Mouse (Mus musculus) mature B cell (primary cell): Measurements from ENCODE around the gene Samd14.

Experiments
- in situ Hi-C: fragments of 300-500 bp; cut with MboI; formaldehyde crosslinking; loops from 2 replicates; pipeline ENCODE4 v1.14.3; 2019

Gene Samd14

DNA sequence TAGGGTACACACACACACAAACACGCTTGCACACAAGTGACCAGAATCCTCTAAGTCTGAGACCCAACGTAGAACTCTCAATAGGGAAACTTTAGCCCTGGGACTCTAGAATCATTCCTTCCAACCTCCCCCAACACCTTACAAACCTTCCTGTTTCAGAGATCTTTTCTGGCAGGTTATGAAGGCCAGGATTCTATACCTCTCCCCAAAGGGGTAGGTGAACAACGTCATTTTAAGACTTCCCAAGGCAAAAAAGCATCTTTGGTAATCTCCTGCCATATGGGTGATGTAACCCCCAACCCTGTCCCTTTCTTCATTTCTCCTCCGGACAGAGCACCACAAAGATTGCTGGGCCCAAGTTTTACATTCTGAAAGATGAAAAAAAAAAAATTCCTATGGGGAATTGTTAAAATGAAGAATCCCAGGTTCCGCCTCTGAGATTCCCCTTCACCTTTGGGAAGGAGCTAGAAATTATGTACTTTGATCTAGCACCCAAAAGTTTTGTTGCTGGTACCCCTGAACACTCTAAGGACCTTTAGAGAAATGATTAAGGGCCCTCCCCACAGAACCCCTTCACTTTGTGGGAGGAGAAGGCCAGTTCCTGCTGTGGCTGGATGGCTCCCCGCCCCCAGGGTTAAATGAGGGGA lies 19.5 kb upstream of the Samd14 start:
- in situ Hi-C loops: no loop called here

DNA sequence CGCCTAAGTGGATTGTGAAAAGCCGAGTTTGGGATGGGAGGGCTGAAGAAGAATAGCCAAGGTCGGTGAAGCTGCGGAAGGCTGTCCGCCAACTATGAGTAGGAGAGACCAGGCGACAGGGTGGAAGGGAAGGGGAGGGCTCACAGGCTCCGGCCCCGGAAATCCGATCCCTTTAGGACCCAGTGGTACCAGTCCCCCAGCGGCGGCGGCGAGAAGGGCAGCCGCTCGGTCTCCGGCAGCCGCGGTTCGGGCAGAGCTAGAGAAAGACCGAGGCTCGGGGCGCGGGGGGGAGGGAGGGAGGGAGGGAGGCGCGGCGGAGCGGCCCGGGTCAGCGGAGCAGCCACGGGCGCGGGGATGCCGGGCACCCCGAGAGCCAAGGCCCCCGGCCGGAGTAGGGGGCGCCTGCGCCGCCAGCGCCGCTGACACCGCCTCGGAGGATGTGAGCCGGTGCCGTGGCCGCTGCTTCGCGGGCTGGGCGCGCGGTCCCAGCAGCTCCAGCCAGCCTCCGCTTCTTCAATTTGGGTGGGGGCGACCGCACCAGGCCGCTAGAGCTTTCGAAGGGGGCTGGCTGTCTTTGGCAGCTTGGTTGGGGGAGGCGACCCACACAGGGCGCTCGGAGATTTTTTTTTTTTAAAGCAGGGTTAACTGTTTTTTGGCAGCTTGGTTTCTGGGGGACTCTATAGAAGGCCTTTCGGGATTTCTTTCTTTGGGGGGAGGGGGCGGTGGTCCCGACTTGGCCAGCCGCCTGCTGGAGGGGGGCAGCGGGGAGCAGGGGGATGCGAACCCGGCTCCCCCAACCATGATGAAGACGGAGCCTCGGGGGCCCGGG lies 18.7 kb upstream of the Samd14 start, which contains the start of gene Ppp1r9b:
Gene Ppp1r9b, plus strand, starts transcription at position 287 of the 829 bp plus-strand sequence.
- in situ Hi-C loops: no loop called here

DNA sequence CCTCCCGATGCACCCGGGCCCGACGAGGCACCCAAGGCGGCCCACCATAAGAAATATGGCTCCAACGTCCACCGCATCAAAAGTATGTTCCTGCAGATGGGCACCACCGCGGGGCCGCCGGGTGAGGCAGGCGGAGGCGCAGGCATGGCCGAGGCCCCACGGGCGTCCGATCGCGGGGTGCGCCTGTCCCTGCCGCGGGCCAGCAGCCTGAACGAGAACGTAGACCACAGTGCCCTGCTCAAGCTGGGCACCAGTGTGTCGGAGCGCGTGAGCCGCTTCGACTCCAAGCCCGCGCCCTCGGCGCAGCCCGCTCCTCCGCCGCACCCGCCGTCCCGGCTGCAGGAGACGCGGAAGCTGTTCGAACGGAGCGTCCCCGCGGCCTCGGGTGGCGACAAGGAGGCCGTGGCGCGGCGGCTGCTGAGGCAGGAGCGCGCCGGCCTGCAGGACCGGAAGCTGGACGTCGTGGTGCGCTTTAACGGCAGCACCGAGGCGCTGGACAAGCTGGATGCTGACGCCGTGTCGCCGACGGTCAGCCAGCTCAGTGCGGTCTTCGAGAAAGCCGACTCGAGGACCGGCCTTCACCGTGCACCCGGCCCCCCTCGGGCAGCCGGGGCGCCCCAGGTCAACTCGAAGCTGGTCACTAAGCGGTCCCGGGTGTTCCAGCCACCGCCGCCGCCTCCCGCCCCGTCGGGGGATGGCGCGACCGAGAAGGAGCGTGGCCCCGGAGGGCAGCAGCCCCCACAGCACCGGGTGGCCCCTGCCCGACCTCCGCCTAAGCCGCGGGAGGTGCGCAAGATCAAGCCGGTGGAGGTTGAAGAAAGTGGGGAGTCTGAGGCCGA lies 17.8 kb upstream of the Samd14 start:
- in situ Hi-C loops: no loop called here

DNA sequence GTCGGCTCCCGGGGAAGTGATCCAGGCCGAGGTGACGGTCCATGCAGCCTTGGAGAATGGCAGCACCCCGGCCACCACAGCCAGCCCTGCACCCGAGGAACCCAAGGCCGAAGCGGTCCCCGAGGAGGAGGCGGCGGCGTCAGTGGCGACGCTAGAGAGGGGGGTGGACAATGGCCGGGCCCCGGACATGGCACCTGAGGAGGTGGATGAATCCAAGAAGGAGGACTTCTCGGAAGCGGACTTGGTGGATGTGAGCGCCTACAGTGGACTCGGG lies 17.3 kb upstream of the Samd14 start:
- in situ Hi-C loops: no loop called here

DNA sequence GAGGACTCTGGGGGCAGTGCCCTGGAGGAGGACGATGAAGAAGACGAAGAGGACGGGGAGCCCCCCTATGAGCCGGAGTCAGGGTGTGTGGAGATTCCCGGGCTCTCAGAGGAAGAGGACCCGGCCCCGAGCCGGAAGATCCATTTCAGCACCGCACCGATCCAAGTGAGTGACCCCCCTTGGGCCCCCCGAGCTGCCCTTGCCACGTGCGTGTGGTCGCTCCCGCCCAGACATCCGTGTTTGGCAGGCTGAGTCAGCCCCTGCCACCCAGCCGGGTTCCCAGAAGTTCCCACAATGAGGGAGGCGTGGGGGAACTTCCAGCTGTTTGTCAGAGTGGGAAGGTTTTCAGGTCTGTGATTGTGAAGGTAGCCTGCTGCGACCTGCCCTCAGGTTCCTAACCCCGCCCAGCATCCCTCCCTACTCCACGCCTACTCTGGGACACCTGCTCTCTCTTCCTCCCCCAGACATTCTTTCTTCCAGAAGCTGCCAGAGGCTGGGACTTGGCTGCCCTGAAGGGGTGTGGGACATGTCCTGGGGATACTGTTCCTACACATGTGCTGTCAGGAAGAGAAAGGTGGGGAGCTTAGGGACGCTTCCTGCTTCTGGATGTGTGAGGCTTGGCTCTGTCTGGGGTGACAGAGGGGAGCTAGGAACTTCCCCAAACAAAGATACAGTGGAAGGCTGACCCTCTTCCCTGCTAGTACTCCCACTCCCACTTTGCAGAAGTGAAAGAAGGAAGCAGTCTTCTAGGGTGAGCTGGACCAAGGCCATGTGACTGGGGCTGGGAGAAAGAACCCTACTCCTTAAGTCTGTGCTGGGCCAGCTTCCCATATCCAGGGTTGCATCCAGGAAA lies 16.7 kb upstream of the Samd14 start:
- in situ Hi-C loops: no loop called here

DNA sequence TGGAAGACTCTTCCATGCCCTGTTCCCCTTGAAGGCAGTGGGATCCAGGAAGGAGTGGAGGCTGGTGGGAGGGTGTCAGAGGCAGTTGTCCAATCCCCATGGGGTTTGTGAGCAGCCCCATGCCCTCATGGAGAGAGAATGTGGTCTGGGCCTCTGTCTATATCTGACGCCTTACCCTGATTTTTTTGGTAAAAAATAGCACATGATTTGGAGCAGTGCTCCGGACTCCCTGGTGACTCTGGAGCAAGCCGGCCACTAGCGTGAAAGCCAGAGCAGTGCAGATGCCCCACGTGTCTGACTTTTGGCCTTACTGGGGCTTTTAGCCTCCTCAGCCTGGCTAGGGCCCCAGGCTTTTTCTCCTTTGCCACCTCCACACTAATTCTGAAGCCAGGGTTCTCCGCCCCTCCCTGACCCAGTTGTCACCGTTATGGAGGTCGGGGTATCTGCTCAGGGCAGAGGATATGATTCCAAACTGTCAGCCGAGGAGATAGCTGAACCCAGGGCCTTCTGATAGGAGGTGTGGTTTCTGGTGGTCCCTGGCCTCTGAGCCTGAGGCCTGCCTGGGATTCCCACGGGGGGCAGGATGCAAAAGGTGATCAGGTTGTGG lies 15.4 kb upstream of the Samd14 start:
- in situ Hi-C loops: no loop called here

DNA sequence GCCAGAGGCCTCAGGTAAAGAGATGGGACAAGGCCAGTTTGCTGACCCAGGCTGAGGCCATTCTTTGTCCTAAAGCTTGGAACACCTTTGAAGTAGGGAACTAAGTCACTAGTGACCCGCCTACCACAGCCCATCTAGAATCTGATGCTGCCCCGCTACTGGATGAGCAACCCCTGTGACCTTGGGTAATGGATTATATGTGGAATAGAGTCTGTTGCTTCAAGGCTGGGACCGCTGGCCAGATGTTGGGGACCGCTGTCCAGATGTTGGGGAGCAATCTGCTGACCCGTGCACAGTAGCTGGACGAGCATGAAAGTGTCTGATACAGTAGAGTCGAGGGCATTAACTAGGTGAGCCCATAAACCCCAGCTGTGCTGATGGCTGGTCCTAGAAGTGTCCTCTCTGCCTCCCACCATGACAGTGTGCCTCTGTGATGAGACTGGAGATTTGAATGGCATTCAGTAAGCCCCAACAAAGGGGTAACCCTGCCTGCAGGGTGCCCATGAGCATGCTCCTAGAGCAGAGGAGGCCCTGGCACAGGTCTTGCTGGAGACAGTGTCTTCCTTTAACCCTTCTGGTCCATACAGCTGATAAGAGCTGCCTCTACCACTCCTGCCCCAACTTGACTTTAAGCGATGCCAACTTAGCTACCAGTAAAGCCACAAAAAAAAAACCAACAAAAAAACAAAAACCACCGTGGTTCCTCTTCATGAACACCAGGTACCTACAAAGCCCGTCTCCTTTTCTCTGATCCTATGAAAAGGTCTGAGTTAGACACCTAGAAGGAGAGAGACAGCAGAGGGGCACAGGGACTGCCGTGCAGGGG lies 14.5 kb upstream of the Samd14 start:
- in situ Hi-C loops: no loop called here

DNA sequence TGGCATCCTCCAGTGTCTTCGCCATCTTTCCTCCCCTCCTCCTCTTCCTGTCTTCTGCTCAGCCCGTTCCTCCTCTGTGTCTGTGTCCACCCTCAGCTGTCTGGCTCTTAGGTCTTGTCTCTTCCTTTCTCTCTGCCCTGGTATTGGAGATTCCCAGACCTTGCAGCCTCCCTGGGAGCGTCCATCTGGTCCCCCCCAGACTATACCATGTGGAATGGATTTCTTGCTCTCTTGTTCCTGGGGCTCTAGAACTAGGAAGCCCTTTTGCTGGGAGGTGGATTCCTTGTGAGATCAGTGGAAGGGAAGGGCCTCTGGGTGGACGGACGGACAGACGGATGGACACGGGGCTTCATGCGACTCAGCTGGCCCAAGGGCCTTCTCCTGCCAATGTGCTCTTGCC lies 13.6 kb upstream of the Samd14 start:
- in situ Hi-C loops: no loop called here

DNA sequence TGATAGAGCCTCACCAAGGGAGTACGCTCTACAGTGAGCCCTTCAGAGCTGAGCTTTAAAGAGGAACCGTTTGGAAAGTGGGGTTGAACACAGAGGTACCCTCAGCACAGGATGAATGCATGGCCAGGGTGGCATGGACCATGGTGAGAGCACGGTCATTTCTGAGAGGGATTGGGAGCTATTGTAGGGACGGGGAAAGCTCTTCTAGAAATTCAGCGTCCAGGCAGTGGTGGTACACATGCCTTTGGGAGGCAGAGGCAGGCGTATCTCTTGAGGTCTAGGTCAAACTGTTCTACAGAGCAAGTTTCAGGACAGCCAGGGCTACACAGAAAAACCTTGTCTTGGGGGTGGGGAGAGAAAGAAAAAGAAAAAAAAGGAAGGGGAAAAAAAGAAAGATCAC lies 12.7 kb upstream of the Samd14 start:
- in situ Hi-C loops: no loop called here

DNA sequence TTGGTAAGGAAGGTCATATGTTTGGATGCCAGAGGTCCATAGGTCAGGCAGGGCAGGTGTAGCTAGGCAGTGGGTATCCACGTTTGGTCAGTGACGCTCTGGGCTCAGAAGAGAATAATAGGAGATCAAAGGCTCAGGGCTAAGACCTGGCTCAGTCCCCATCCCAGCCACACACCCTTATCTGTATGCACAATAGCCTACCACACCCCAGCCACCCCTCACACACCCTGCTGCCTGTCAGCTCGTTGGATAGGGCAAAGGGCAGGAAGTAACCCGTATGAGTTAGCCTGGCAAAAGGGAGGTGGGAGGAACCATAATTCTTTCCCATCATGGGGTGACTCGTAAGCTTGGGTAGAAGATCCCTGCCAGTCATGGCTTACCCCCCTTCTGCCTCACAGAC lies 12.1 kb upstream of the Samd14 start:
- in situ Hi-C loops: no loop called here

DNA sequence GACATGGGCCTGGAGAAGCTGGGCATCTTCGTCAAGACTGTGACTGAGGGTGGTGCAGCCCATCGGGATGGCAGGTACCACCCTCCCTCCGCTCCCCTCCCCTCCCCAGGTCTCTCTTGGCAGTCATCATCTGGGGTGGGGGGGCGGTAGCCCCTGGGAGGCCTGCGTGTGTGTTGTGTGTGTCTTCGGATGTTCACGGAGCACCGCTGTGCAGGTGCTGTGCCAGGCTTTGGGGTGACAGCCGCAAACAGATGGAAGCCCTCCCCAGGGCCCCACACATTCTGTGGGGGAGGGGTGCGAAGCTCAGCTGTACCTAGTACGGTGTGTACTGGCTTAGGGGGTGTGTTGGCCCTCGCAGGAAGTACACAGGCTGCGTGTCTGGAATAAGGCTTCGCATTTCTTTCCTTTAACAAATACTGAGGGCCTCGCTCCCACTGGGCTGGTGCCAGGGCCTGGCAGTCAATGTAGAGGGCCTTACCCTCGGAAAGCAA lies 11.6 kb upstream of the Samd14 start:
- in situ Hi-C loops: no loop called here

DNA sequence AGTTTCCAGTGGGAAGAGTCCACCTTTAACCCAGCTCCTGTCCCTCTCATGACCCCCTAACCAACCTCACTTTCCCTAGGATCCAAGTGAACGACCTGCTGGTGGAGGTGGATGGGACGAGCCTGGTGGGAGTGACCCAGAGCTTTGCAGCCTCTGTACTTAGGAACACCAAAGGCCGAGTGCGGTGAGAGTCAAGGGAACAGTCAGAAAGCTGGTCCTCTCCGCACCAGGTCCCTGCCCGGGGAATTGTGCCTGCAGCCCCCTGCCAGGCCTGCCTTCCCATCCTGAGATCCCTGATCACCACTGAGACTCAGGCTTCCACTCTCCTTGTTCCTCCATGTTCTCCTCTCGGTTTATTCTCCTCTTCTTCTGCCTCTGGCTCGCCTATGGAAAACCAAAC lies 9.6 kb upstream of the Samd14 start:
- in situ Hi-C loops: no loop called here

DNA sequence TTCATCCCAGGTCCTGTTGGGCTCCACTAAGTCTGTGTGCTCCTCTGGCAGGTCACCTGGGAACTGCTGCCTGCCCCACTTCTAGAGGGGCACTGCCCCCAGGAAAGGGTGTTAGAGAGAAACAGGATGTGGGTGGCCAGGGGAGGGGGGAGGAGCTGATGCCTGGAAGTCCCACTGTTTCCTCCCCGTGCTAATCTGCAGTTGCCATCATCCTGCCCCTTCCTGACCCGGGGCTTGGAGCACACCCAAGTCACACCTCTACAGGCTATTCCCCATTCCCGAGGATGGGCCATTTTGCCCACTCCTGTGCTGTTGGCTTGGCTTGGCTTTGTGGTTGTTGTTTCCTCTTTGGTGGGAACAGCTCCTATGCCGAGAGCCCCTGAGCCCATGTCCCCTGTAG lies 9.1 kb upstream of the Samd14 start:
- in situ Hi-C loops: no loop called here

DNA sequence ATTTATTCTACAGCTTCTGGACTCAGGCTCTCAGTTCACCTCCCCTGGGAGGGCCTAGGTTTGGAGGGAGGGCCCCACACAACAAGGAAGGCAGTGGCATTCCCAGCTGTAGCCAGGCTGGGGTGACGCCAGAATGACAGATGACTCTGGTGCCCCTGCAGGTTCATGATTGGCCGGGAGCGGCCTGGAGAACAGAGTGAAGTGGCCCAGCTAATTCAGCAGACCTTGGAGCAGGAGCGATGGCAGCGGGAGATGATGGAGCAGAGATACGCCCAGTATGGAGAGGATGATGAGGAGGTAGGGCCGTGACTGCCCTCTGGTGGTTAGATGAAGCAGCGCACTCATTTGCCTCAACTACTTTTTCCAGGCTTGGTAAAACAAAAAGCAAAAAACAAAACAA lies 8.6 kb upstream of the Samd14 start:
- in situ Hi-C loops: no loop called here

DNA sequence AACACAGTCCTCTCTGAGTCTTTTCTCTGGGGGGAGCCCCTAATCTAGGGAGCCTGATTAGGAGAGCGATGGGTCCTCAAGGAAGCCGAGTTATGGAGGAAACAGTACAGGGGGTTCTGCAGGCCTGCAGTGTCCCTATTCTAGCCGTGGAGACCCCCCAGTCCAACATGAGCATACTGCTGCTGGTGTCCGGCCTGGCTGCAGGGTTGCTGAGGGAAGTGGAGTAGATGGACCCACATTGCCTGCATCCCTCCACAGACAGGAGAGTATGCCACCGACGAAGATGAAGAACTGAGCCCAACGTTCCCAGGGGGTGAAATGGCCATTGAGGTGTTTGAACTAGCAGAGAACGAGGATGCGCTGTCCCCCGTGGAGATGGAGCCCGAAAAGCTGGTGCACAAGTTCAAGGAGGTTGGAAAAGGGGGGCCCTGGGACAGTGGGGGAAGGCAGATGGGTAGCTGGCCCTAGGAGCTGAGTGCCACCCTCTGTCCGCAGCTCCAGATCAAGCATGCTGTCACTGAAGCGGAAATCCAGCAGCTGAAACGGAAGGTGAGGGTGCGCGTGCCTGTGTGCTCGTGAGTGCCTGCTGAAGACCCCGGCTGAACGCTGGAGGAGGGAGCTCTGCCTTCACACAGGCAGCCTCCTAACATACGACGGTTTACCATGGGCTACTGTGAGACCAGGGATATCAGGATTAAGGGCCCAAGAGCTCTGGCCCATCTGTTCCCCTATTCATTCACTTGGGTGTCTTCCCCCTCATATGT lies 7.9 kb upstream of the Samd14 start:
- in situ Hi-C loops: no loop called here

DNA sequence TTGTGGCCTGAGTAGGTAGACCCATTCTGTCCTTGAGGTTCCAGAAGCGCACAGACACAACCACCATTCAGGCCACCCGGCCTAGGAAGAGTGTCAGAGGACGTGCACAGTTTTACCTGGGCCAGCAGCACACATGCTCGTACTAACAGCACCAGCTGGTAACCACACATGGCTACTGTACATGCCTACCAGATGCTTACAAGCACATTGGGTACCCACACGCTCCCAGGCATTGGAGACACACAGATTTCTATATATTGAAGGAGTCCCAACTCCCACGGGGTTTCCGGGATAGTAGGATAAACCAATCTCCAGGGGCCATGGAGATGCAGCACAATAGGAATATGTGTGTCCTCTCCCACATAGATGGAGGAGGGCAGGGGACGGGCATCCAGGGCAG lies 7.0 kb upstream of the Samd14 start:
- in situ Hi-C loops: no loop called here

DNA sequence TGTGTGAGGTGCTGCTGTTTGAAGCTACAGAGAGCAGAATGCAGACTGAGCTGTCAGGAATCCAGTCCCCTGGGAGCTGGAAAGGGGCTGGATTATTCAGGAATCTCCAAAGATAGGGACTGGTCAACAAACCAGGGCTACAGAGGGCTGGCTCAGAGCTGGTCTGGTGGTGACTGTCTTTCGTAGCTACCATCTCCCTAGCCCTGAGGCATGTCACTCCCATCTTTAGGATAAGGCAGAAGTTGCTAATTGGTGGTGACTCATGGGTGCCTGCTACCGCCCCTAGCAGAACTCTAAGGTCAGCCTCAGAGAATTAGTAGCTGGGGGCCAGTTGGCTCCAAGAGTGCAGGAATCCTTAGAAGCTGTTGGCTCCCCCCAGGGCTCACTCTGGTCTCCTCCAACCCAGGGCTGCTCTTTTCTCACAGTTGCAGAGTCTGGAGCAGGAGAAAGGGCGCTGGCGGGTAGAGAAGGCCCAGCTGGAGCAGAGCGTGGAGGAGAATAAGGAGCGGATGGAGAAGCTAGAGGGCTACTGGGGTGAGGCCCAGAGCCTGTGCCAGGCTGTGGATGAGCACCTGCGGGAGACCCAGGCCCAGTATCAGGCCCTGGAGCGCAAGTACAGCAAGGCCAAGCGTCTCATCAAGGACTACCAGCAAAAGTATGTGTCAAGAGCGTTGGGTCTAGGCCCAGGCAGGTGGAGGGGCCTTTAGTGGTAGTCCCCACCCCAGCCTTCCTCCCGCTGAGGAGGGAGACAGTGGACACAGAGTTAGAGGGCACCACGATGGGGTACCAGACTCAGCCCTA lies 5.3 kb upstream of the Samd14 start:
- in situ Hi-C loops: no loop called here

DNA sequence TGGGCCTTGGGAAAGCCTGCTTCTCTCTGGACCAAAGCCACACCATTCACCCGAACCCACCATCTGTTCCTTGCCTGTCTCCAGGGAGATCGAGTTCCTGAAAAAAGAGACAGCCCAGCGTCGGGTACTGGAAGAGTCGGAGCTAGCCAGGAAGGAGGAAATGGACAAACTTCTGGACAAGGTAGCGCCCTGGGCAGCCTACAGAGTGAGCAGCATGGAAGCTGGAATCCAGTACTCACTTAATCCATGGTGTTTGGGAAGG lies 4.8 kb upstream of the Samd14 start:
- in situ Hi-C loops: no loop called here

DNA sequence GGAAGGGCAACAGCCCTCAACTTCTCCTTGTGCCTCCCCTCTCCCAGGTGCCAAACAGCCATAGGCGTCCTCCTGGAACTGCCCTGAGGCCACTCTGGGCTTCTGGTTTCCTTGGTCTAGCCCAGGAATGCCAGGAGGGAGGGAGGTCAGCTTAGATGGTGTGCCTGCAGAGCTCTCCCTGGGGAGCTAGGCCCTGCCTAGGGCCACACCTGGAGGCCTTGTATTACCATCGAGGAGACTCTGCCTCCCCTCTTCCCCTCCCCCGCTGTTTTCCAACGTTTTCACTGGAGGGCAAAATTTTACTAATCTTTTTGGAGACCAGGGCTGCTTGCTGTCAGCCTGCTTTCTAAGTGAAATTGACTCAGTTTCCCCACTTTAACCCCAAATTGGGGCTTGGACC lies 3.6 kb upstream of the Samd14 start:
- in situ Hi-C loops: no loop called here
